Mouse (Mus musculus): ENCODE data around the gene Epas1. TPM values are rescaled to one million over a fixed set of nuclear protein-coding genes. Genes with fewer than 3 reads are reported as not detected.

The Epas1 gene
- total and polyA plus RNA-seq, 3 experiments: not detected

DNA sequence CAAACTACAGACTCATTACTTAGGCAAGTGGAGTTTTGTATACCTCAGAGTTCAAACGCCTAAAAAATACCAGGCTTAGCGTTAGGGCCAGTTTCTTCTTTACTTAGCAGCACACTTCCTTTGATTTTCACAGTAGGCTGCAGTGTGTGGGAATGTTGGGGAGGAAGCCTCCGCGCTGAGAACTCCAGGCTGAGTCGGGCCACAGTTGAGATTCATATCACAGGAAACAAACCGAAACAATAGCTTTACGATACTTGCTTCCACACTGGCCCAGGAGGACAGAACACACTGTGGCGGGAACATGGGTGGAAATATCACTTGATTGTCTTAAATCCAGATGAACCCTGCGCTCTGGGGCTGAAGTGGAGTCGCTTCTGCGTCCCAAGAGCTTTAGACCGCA, 47.0 kb downstream of the Epas1 start:
- H3K4me3 ChIP-seq (ENCODE audit: control insufficient read depth in 1 of 2, insufficient read depth in 1 of 2, low read depth in 2 of 2, low read length in 2 of 2): no peak overlapping the region
- H3K9ac ChIP-seq (ENCODE audit: control insufficient read depth, low read depth, low read length, poor library complexity, severe bottlenecking): no peak overlapping the region
- no peaks in the 10 kb centered on the region for H3K9me3 ChIP-seq (replicated peaks; ENCODE audit: insufficient read depth, low read length)
- TF ChIP-seq GABPA (IDR thresholded peaks at IDR 0.05; ENCODE audit: low read depth, low read length): no peak
- H3K27ac ChIP-seq (ENCODE audit: control insufficient read depth, low read depth, low read length): no peak overlapping the region
- H3K27me3 ChIP-seq (ENCODE audit: control insufficient read depth in 1 of 2, insufficient read depth in 2 of 2, low read length in 2 of 2): peaks cover 0 to 5% of the 10 kb centered on the region in 2 experiments; a peak in 1 of 4 replicates
- DNase-seq (ENCODE audit: low read depth, low spot score): no peak
- no peaks in the 10 kb centered on the region for H3K36me3 ChIP-seq (ENCODE audit: control insufficient read depth in 1 of 2, insufficient read depth in 2 of 2, low read length in 2 of 2)
- H3K79me2 ChIP-seq (ENCODE audit: control insufficient read depth, insufficient read depth, low read length, poor library complexity): no peaks in the 10 kb centered on the region
- H3K4me1 ChIP-seq (ENCODE audit: control insufficient read depth in 1 of 2, insufficient read depth in 2 of 2, low read length in 2 of 2): no peaks in the 10 kb centered on the region

DNA sequence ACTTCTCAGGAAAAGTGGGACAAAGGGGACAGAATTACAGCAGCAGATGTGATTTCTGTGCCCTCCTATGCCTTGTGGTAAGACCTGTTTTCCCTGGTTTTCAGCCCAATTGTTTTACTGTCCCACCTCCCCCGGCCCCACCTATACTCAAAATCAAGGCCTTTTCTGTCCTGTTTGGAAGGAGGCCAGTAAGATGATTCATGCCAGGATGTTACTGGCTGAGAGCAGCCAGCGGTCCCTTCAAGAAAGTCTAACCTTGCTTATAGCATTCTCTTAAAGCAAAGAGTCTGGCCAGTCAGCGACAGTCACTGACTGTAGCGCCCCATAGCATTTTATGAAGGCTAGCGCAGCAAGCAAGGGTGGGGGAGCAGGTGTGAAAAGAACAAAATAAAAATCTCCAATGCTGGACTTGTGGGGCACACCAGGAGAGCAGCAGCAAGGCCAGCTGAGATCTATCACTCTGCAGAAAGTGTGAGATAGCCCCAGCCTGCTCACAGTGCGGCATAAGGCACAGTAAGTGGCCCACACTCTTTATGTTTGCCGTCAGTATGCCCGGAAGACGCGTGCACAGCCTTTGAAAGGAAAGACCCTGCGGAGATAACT, 47.8 kb downstream of the Epas1 start:
- Histone ChIP-seq H3K9me3 (replicated peaks; ENCODE audit: insufficient read depth, low read length) (no peaks in the 10 kb centered on the region), H3K27ac (ENCODE audit: control insufficient read depth, low read depth, low read length) (no peak overlapping the region), H3K36me3 (ENCODE audit: control insufficient read depth in 1 of 2, insufficient read depth in 2 of 2, low read length in 2 of 2) (no peaks in the 10 kb centered on the region), H3K4me1 (ENCODE audit: control insufficient read depth in 1 of 2, insufficient read depth in 2 of 2, low read length in 2 of 2) (no peaks in the 10 kb centered on the region), H3K4me3 (ENCODE audit: control insufficient read depth in 1 of 2, insufficient read depth in 1 of 2, low read depth in 2 of 2, low read length in 2 of 2) (no peak overlapping the region), H3K27me3 (ENCODE audit: control insufficient read depth in 1 of 2, insufficient read depth in 2 of 2, low read length in 2 of 2) (peaks cover 0 to 5% of the 10 kb centered on the region in 2 experiments; a peak in 1 of 4 replicates), H3K79me2 (ENCODE audit: control insufficient read depth, insufficient read depth, low read length, poor library complexity) (no peaks in the 10 kb centered on the region), H3K9ac (ENCODE audit: control insufficient read depth, low read depth, low read length, poor library complexity, severe bottlenecking) (no peak overlapping the region)
- no peak for TF ChIP-seq HCFC1 (IDR thresholded peaks at IDR 0.05; ENCODE audit: low read depth, low read length)
- TF ChIP-seq UBTF (IDR thresholded peaks at IDR 0.05; ENCODE audit: borderline replicate concordance, insufficient read depth, low read depth, low read length): no peak
- TF ChIP-seq RAD21 (IDR thresholded peaks at IDR 0.05; ENCODE audit: low read depth, low read length): no peak
- TF ChIP-seq CHD1 (IDR thresholded peaks at IDR 0.05; ENCODE audit: low read depth, low read length): no peak
- TF ChIP-seq MAFK (IDR thresholded peaks at IDR 0.05; ENCODE audit: borderline replicate concordance, low read depth, low read length): no peak
- no peak for DNase-seq (ENCODE audit: low read depth, low spot score)

DNA sequence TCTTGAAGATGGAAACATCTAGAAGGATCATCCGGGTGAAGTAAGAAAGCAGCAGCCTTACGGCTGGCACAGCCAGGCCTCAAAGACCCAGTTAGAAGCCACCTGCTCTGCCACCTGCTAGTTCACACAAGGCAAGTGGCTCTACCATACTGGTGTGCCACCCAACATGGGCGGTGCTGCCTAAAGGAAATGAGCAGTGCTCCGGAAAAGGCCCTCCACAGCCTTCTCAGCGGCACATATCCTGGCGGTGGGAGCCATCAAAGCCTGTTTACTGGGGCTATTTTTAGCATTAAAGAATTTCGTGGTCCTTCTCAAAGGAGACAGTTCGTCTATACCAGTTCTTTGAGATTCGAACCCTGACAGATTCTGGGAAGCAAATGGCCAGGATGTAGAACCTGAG, 48.4 kb downstream of the Epas1 start:
- TF ChIP-seq MAFK (IDR thresholded peaks at IDR 0.05; ENCODE audit: borderline replicate concordance, low read depth, low read length) (no peak), GATA1 (IDR thresholded peaks at IDR 0.05; ENCODE audit: low read depth, low read length) (no peak), TAL1 (IDR thresholded peaks at IDR 0.05; ENCODE audit: low read length) (no peak), ZKSCAN1 (IDR thresholded peaks at IDR 0.05; ENCODE audit: low read depth, low read length) (no peak), USF1 (IDR thresholded peaks at IDR 0.05; ENCODE audit: low read depth, low read length) (no peak), ETS1 (IDR thresholded peaks at IDR 0.05; ENCODE audit: low read depth, low read length) (no peak), EP300 (IDR thresholded peaks at IDR 0.05; ENCODE audit: low read depth in 1 of 2, low read length in 2 of 2) (no peak), CTCF (IDR thresholded peaks at IDR 0.05 in 2 of 3, conservative IDR thresholded peaks at IDR 0.05 in 1 of 3; ENCODE audit: control insufficient read depth in 1 of 3, insufficient read depth in 1 of 3, low read depth in 2 of 3, low read length in 3 of 3, poor library complexity in 1 of 3, severe bottlenecking in 1 of 3) (no peak), MYB (IDR thresholded peaks at IDR 0.05; ENCODE audit: low read depth, low read length) (no peak), ELF1 (IDR thresholded peaks at IDR 0.05; ENCODE audit: low read depth, low read length) (no peak), POLR2A (IDR thresholded peaks at IDR 0.05; ENCODE audit: control insufficient read depth in 1 of 2, insufficient read depth in 1 of 2, low read depth in 1 of 2, low read length in 2 of 2, poor library complexity in 1 of 2) (no peak)
- DNase-seq (ENCODE audit: low read depth, low spot score): no peak
- H3K9ac ChIP-seq (ENCODE audit: control insufficient read depth, low read depth, low read length, poor library complexity, severe bottlenecking): no peak overlapping the region
- H3K79me2 ChIP-seq (ENCODE audit: control insufficient read depth, insufficient read depth, low read length, poor library complexity): no peaks in the 10 kb centered on the region
- no peak overlapping the region for H3K27ac ChIP-seq (ENCODE audit: control insufficient read depth, low read depth, low read length)
- no peaks in the 10 kb centered on the region for H3K9me3 ChIP-seq (replicated peaks; ENCODE audit: insufficient read depth, low read length)
- peaks cover 0 to 5% of the 10 kb centered on the region in 2 experiments; a peak in 1 of 4 replicates for H3K27me3 ChIP-seq (ENCODE audit: control insufficient read depth in 1 of 2, insufficient read depth in 2 of 2, low read length in 2 of 2)
- no peaks in the 10 kb centered on the region for H3K4me1 ChIP-seq (ENCODE audit: control insufficient read depth in 1 of 2, insufficient read depth in 2 of 2, low read length in 2 of 2)
- H3K4me3 ChIP-seq (ENCODE audit: control insufficient read depth in 1 of 2, insufficient read depth in 1 of 2, low read depth in 2 of 2, low read length in 2 of 2): no peak overlapping the region
- H3K36me3 ChIP-seq (ENCODE audit: control insufficient read depth in 1 of 2, insufficient read depth in 2 of 2, low read length in 2 of 2): no peaks in the 10 kb centered on the region
